Mouse (Mus musculus) kidney, adult 2 months (tissue): ENCODE measurements around the gene Plcl1. TPM values are rescaled to one million over a fixed set of nuclear protein-coding genes. Genes with fewer than 3 reads are reported as not detected.

ENCODE experiments used
- DNase-seq: peaks from one replicate; pipeline ENCODE4 v3.0.0; 2021
- H3K27ac ChIP-seq: fragments of 200-500 bp; 2 replicates; pipeline ENCODE4 v1.5.1; 2012; ENCODE audit warnings: low read depth, low read length, control low read depth, inconsistent platforms; ENCODE audit not compliant: insufficient read depth
- H3K27me3 ChIP-seq: fragments of 200-500 bp; replicated peaks from 2 replicates; pipeline ENCODE4 v1.6.1; 2012; ENCODE audit warnings: mild to moderate bottlenecking, moderate library complexity, low read length, inconsistent platforms; ENCODE audit not compliant: control insufficient read depth, insufficient read depth
- H3K36me3 ChIP-seq: fragments of 200-500 bp; 2 replicates; pipeline ENCODE4 v1.6.1; 2012; ENCODE audit warnings: mild to moderate bottlenecking, moderate library complexity, low read length, inconsistent platforms; ENCODE audit not compliant: control insufficient read depth, insufficient read depth
- H3K4me1 ChIP-seq: fragments of 200-500 bp; 2 replicates; pipeline ENCODE4 v1.6.1; 2011; ENCODE audit warnings: low read length; ENCODE audit not compliant: control insufficient read depth, insufficient read depth
- H3K4me3 ChIP-seq: fragments of 200-500 bp; 2 replicates; pipeline ENCODE4 v1.5.1; 2011; ENCODE audit warnings: mild to moderate bottlenecking, low read depth, low read length, control low read depth; ENCODE audit not compliant: insufficient read depth
- CTCF ChIP-seq: fragments of 200-500 bp; conservative IDR thresholded peaks from 2 replicates; pipeline ENCODE4 v1.5.1; 2011; ENCODE audit warnings: low read depth, mild to moderate bottlenecking, control low read depth, low read length, moderate library complexity, mixed read lengths; ENCODE audit not compliant: insufficient read depth, insufficient read length
- POLR2A ChIP-seq: fragments of 200-500 bp; IDR thresholded peaks from one replicate; pipeline ENCODE4 v1.6.1; 2011; ENCODE audit warnings: low read depth, low read length, control low read depth
- WGBS: fragments of 180-500 bp; shearing (Covaris S2); methylation state at CpG from one replicate; pipeline ENCODE4 v1.1.7; 2018; 5-methylcytosine and 5-hydroxymethylcytosine counted together
- polyA plus RNA-seq: library from polyadenylated mRNA; depleted of rRNA; stranded (reverse); fragments of >200 nt; gene quantifications from 2 replicates; pipeline ENCODE4 v1.2.3, GENCODE M21; 2012

Gene Plcl1
- polyA plus RNA-seq, 1 experiment = 4.2 TPM

DNA sequence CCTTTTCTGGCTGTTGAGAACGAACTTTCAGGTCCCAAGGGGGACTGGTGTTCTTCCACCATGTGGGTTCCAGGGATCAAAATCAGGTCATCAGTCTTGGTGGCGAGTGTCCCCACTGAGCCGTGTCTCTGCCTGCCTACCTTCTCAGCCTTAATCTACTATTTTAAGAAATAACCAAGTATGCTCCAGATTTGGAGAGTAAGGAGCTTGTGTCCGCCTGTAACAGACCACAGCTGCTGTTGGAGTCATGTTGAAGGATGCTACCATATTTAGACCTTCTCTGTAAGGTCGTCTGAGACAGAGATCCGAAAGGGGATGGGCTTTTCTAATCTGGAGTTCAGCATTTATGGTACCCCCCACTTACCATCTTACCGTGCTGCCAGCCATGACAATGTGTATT, 152.2 kb downstream of the Plcl1 start:
- Histone ChIP-seq H3K36me3 (no peaks in the 10 kb centered on the region), H3K4me1 (no peaks in the 10 kb centered on the region), H3K4me3 (no peak overlapping the region), H3K27ac (no peak overlapping the region), H3K27me3 (no peaks in the 10 kb centered on the region)
- no peak for TF ChIP-seq CTCF
- no peak for TF ChIP-seq POLR2A
- WGBS = 74% methylated on average over 7 of the region's 7 CpGs
- no peak for DNase-seq

DNA sequence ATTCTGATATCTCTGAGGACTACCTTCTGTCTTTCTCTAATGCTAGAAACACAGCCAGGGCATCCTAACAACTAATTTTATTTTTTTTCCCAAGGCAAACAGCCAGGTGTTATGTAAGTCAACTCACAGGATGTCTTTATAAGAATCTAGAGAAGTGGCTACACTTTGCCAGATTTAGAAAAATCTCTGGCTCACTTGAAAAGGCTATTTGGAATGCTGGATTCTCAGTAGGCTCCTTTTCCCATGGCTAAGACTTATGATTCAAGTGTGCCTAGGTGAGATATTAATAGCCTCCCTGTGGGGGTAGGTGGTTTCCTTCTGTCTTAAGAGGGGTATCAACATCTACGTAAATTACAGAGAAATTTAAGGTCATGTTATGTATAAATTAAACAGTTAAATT, 152.7 kb downstream of the Plcl1 start:
- 92% methylated on average over 1 of the region's 1 CpGs for WGBS
- H3K4me1 ChIP-seq = no peaks in the 10 kb centered on the region
- no peak overlapping the region for H3K27ac ChIP-seq
- H3K27me3 ChIP-seq = no peaks in the 10 kb centered on the region
- DNase-seq = no peak
- TF ChIP-seq POLR2A = no peak
- no peak for TF ChIP-seq CTCF
- no peaks in the 10 kb centered on the region for H3K36me3 ChIP-seq
- no peak overlapping the region for H3K4me3 ChIP-seq

DNA sequence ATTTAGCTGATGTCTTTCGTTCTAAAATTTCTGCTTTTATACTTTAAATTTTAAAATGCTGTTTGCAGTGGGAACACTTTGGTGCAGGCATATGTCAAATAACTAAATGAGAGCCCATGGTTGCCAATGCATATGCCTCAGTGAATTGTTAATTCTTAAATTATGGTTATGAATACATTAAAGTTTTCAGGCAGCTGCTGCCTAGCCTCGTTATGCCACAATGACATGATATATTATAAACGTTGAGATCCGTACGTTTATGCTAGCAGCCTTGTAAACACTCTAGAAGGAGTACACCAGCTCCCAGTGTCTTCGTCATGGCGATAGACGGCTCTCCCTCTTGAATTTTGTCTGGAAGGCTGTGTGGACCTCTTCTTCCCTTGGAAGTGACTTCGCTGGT, 154.3 kb downstream of the Plcl1 start:
- no peak for DNase-seq
- Histone ChIP-seq H3K27me3 (no peaks in the 10 kb centered on the region), H3K36me3 (no peaks in the 10 kb centered on the region), H3K27ac (no peak overlapping the region), H3K4me3 (no peak overlapping the region), H3K4me1 (no peaks in the 10 kb centered on the region)
- 90% methylated on average over 9 of the region's 9 CpGs for WGBS
- TF ChIP-seq CTCF (no peak), POLR2A (no peak)

DNA sequence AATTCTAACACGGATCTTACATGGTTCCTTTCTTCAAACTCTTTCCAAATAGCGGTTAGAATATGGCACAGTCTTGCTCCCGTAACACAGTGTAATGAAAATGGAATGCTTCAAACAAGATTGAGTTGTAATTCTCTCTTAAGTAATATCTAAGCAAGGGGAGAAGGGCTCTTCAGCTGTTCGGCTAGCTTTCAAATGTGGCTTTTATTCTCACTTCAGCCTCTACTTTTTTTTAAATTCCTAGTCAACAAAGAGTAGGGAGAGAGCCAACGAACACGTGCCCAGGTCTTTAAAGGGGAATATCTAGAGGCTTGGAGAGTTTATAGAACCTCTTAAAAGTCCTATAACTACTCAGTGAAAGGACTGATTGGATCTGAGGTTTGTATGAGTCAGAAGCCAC, 160.2 kb downstream of the Plcl1 start:
- Histone ChIP-seq H3K4me3 (no peak overlapping the region), H3K4me1 (no peaks in the 10 kb centered on the region), H3K27ac (no peak overlapping the region), H3K27me3 (no peaks in the 10 kb centered on the region), H3K36me3 (no peaks in the 10 kb centered on the region)
- no peak for DNase-seq
- 89% methylated on average over 6 of the region's 6 CpGs for whole genome bisulfite sequencing
- TF ChIP-seq POLR2A = no peak
- TF ChIP-seq CTCF = no peak

DNA sequence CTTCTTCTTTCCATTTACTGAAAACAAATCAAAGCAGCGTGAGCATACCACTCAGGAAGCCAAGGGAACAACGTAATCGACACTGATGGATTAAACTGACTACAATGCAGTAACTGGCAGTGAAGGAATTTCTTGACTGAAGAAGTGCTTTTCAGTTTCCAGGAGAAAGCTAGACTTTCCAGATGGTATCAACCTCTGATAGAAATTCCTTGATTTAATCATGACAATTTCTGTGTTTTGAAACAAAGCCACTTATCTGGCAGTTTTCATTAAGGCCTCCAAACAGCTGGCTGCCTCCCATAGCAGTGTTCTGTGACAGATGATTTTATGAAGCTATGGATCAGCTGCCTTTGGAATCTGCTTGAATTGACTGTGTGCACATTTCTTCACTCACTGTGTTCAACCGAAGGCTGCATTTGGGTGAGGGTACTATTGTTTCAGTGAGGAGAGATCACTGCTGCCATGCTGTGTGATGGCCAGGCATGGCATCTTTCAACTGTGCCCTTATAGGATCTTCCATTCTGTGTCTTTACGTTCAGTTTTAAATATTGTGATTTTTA, 162.2 kb downstream of the Plcl1 start:
- WGBS = 70% methylated on average over 5 of the region's 5 CpGs
- Histone ChIP-seq H3K4me1 (no peaks in the 10 kb centered on the region), H3K27me3 (no peaks in the 10 kb centered on the region), H3K4me3 (no peak overlapping the region), H3K27ac (no peak overlapping the region), H3K36me3 (no peaks in the 10 kb centered on the region)
- TF ChIP-seq POLR2A = no peak
- no peak for TF ChIP-seq CTCF
- no peak for DNase-seq

- TF ChIP-seq POLR2A = no peak
- no peak for TF ChIP-seq CTCF
- Histone ChIP-seq H3K36me3 (no peaks in the 10 kb centered on the region), H3K27me3 (no peaks in the 10 kb centered on the region), H3K4me3 (no peak overlapping the region), H3K27ac (no peak overlapping the region), H3K4me1 (no peaks in the 10 kb centered on the region)
- DNase-seq = no peak
- WGBS = 67% methylated on average over 5 of the region's 5 CpGs
Measured at GRCm38 (mm10) chr1:55570225-55570624, 164.5 kb downstream of the Plcl1 start.

- DNase-seq = no peak
- Histone ChIP-seq H3K27me3 (no peaks in the 10 kb centered on the region), H3K36me3 (no peaks in the 10 kb centered on the region), H3K27ac (no peak overlapping the region), H3K4me1 (peaks cover 4% of the 10 kb centered on the region; the same call in 1 of the 2 replicates), H3K4me3 (no peak overlapping the region)
- 84% methylated on average over 4 of the region's 4 CpGs for WGBS
- no peak for TF ChIP-seq POLR2A
- no peak for TF ChIP-seq CTCF
Measured at GRCm38 (mm10) chr1:55571399-55571798, 165.7 kb downstream of the Plcl1 start.
